Mouse (Mus musculus) myocyte (in vitro differentiated cells): ENCODE data around the gene Rasgrp4.

Experiments used
- CEBPB ChIP-seq: IDR thresholded peaks from 2 replicates; pipeline ENCODE4 v1.6.1; 2011; ENCODE audit warnings: mild to moderate bottlenecking, moderate library complexity; ENCODE audit not compliant: poor library complexity, insufficient read depth, severe bottlenecking
- MAX ChIP-seq: IDR thresholded peaks from one replicate; pipeline ENCODE4 v1.6.1; 2011; ENCODE audit warnings: low read depth, mild to moderate bottlenecking, control low read depth
- MYOD1 ChIP-seq, 3 experiments: IDR thresholded peaks; one replicate each; pipeline ENCODE4 v1.6.1; 2011; ENCODE audit warnings: control low read depth in 2 of 3, low read depth in 2 of 3, mild to moderate bottlenecking in 2 of 3, moderate library complexity in 1 of 3; ENCODE audit not compliant: insufficient read length in 2 of 3, control insufficient read depth in 1 of 3
- MYOG ChIP-seq, 3 experiments: IDR thresholded peaks; one replicate each; pipeline ENCODE4 v1.6.1; 2011; ENCODE audit warnings: control low read depth in 2 of 3, low read depth in 2 of 3, mild to moderate bottlenecking in 2 of 3; ENCODE audit not compliant: insufficient read length in 2 of 3, control insufficient read depth in 1 of 3, insufficient read depth in 1 of 3
- POLR2A ChIP-seq: IDR thresholded peaks from one replicate; pipeline ENCODE4 v1.6.1; 2011; ENCODE audit warnings: low read depth, mild to moderate bottlenecking, control low read depth, moderate library complexity; ENCODE audit not compliant: insufficient read length
- POLR2AphosphoS2 ChIP-seq: IDR thresholded peaks from one replicate; pipeline ENCODE4 v1.6.1; 2011; ENCODE audit warnings: low read depth, control low read depth; ENCODE audit not compliant: insufficient read length
- SRF ChIP-seq: IDR thresholded peaks from one replicate; pipeline ENCODE4 v1.6.1; 2011; ENCODE audit warnings: low read depth; ENCODE audit not compliant: control insufficient read depth, insufficient read length
- TCF12 ChIP-seq: IDR thresholded peaks from one replicate; pipeline ENCODE4 v1.6.1; 2011; ENCODE audit warnings: mild to moderate bottlenecking, control low read depth; ENCODE audit not compliant: poor library complexity, insufficient read depth, severe bottlenecking
- USF1 ChIP-seq: IDR thresholded peaks from one replicate; pipeline ENCODE4 v1.6.1; 2011; ENCODE audit warnings: low read depth, mild to moderate bottlenecking, control low read depth, moderate library complexity

DNA sequence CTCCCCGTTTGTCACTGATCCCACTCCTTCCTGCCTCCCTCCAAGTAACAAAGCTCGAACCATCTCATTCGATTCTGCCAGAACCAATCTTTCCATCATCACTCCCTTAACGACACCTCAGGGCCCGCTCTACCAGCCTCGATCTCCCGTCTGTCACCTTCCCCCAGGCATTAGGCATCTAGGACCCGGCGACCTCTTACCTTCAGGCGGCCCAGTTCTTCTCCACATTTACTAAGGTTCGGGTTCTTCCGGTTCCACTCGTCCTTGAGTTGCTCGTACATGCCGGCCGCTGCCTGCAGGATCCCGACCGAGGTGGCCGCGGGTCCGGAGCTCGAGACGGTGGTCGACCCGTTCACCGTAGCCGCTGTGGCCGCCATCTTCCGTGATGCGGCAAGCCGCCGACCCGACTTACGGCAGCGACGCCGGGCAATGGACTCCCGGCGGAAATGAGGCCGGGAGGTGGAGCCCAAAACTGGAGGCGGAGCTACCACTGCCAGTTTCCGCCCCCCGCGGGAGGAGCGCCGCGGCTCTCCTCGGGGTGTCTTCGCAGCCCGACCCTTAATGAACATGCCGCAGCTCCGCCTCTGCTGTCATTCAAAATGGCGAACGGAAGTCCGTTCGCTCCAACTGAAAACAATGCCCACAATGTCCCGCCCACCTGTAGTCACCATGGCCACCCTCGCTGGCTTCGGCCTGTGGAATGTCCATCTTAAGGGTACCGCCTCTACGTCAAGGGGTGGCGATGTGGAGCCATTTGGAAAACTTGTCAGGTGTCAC, 45.6 kb downstream of the Rasgrp4 start, which contains the start of gene Psmd8:
- TF ChIP-seq POLR2A (peak; percentile 99), USF1 (no peak), TCF12 (no peak), MAX (no peak), MYOG (IDR thresholded peaks at IDR 0.05; ENCODE audit: control insufficient read depth in 1 of 3, insufficient read depth in 1 of 3, insufficient read length in 2 of 3, low read depth in 2 of 3) (no peak), CEBPB (no peak), SRF (no peak), POLR2AphosphoS2 (peak; percentile 97), MYOD1 (IDR thresholded peaks at IDR 0.05; ENCODE audit: control insufficient read depth in 1 of 3, insufficient read length in 2 of 3, low read depth in 2 of 3) (peak in 2 of 3 experiments; percentile 5)
